Mouse (Mus musculus) heart, embryonic 11.5 days (tissue): ENCODE data around the gene Tmcc2. TPM values are rescaled to one million over a fixed set of nuclear protein-coding genes. Genes with fewer than 3 reads are reported as not detected.

ENCODE experiments used
- ATAC-seq: fragments of 200-750 bp; cut with Nextera tagmentation; replicated peaks from 2 replicates; pipeline ENCODE4 v1.8.0; 2017; ENCODE audit warnings: moderate library complexity; ENCODE audit not compliant: insufficient number of reproducible peaks, low FRiP score, low TSS enrichment
- H3K27ac ChIP-seq: fragments of 300-500 bp; sonication (generic); 2 replicates; pipeline ENCODE4 v1.5.1; 2014; ENCODE audit warnings: mild to moderate bottlenecking, low read depth, low read length
- H3K27me3 ChIP-seq: fragments of 300-500 bp; sonication (generic); 2 replicates; pipeline ENCODE4 v1.6.1; 2014; ENCODE audit warnings: mild to moderate bottlenecking, low read length, mixed read lengths; ENCODE audit not compliant: control insufficient read depth, insufficient read depth
- H3K36me3 ChIP-seq: fragments of 300-500 bp; sonication (generic); 2 replicates; pipeline ENCODE4 v1.6.1; 2014; ENCODE audit warnings: mild to moderate bottlenecking, low read length, moderate library complexity, mixed read lengths; ENCODE audit not compliant: control insufficient read depth, insufficient read depth
- H3K4me1 ChIP-seq: fragments of 300-500 bp; sonication (generic); 2 replicates; pipeline ENCODE4 v1.6.1; 2014; ENCODE audit warnings: low read length; ENCODE audit not compliant: control insufficient read depth, insufficient read depth
- H3K4me2 ChIP-seq: fragments of 300-500 bp; sonication (generic); 2 replicates; pipeline ENCODE4 v1.6.1; 2014; ENCODE audit warnings: mild to moderate bottlenecking, moderate library complexity
- H3K4me3 ChIP-seq: fragments of 300-500 bp; sonication (generic); 2 replicates; pipeline ENCODE4 v1.5.1; 2014; ENCODE audit warnings: low read depth, low read length
- H3K9ac ChIP-seq: fragments of 300-500 bp; sonication (generic); 2 replicates; pipeline ENCODE4 v1.6.1; 2014; ENCODE audit warnings: mild to moderate bottlenecking, low read depth, low read length, moderate library complexity
- H3K9me3 ChIP-seq: fragments of 300-500 bp; sonication (generic); replicated peaks from 2 replicates; pipeline ENCODE4 v1.6.1; 2016; ENCODE audit warnings: low read length; ENCODE audit not compliant: control insufficient read depth
- WGBS: fragments of 180-500 bp; shearing (Covaris S2); extraction: QIAGEN DNeasy Blood & Tissue Kit; methylation state at CpG from one replicate; pipeline ENCODE4 v1.1.7; 2014; ENCODE audit not compliant: insufficient replicate concordance; 5-methylcytosine and 5-hydroxymethylcytosine counted together
- polyA plus RNA-seq: library from polyadenylated mRNA; unstranded; fragments of >200 nt; fragmentation: Nextera tagmentation; extraction: Ambion mirVana; gene quantifications from 2 replicates; pipeline ENCODE4 v1.2.1, GENCODE M21; 2014

Tmcc2 gene
- polyA plus RNA-seq, 1 experiment from 2014 or later = 10.4 TPM

- no peaks in the 10 kb centered on the region for H3K36me3 ChIP-seq
- H3K4me3 ChIP-seq = no peak overlapping the region
- H3K27ac ChIP-seq = no peak overlapping the region
- H3K9me3 ChIP-seq = no peaks in the 10 kb centered on the region
- 21% methylated on average over 4 of the region's 4 CpGs for WGBS
- H3K4me1 ChIP-seq = peaks cover 17% of the 10 kb centered on the region
- ATAC-seq = no peak
- H3K27me3 ChIP-seq = peaks cover 9% of the 10 kb centered on the region; the same call in 1 of the 2 replicates
- no peak overlapping the region for H3K9ac ChIP-seq
- no peak overlapping the region for H3K4me2 ChIP-seq
Observed at GRCm38 (mm10) chr1:132306808-132307207, 84.3 kb downstream of the Tmcc2 start.

Other genes with a start within 250 kb of the Tmcc2 start
- gene Lemd1, start 199.8 kb downstream of the Tmcc2 start, polyA plus RNA-seq = not detected in 2 replicates
- gene AC124108.1, start 199.8 kb downstream of the Tmcc2 start, polyA plus RNA-seq = 0.03 TPM in 1 of 2 replicates, not detected in the other
- not detected in 2 replicates for gene Gm10188, start 161.5 kb downstream of the Tmcc2 start, polyA plus RNA-seq
- 0.45 and 0.56 TPM in 2 replicates for gene Klhdc8a, start 92.7 kb downstream of the Tmcc2 start, polyA plus RNA-seq
- gene Nuak2, start 75.2 kb downstream of the Tmcc2 start, polyA plus RNA-seq = 2.6 and 3.6 TPM in 2 replicates
- 11.6 and 11.9 TPM in 2 replicates for gene Dstyk, start 26.3 kb upstream of the Tmcc2 start, polyA plus RNA-seq
- gene Rbbp5, start 86.1 kb upstream of the Tmcc2 start, polyA plus RNA-seq = 32.4 and 40.1 TPM in 2 replicates
- 1.1 and 1.3 TPM in 2 replicates for gene Tmem81, start 114.9 kb upstream of the Tmcc2 start, polyA plus RNA-seq
- gene Cntn2, start 152.0 kb upstream of the Tmcc2 start, polyA plus RNA-seq = 0.09 and 0.35 TPM in 2 replicates